12 mouse cellular contexts compared by ENCODE assay signal in the genomic region with DNA sequence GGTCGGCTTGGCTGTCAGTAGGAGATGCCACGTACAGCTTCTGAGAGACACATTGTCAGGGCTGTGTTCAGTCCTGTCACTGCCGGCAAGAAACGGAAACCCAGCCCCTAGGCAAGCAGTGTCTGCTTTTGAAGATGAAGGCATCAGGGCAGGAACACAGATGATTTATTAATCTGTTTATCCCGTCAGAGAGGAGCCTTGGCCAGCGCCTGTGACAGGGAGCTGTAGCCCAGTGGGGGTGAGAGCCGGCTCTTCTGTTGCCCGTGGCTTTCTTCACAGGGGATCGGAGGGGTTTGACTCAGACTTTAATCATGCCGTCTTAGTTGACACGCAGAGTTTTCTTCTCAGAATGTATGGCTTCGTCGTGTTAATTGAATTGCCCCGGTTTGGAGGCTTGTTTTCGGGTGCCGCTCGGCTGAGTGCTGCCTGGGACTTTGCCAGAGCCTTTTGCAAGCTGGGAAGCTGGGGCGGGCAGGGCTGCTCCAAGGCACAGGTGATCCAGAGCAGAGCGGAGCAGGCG. TPM values are rescaled to one million over a fixed set of nuclear protein-coding genes. Genes with fewer than 3 reads are reported as not detected.
DNase-seq lines count a peak whose midpoint lies in the region; ATAC-seq and TF ChIP-seq lines count a peak whose summit lies in the region.
"Had no signal": no experiment of that assay in that cellular context is flagged by ENCODE, and none has a peak within 500 bp of the region (broad histone marks: within the 10 kb centered on the region; RNA-seq: fewer than 3 reads in every experiment).

No protein-coding gene starts in this region.

- no peak overlapping the region for H3K9ac ChIP-seq in forebrain, embryonic 13.5 days
- no peak overlapping the region for H3K9ac ChIP-seq in forebrain, embryonic 12.5 days
- H3K9ac ChIP-seq in lung, embryonic 14.5 days, result no peak overlapping the region
- H3K9ac ChIP-seq in neural tube, embryonic 14.5 days (replicated peaks; ENCODE audit: low read depth, low read length), result no peak overlapping the region
- H3K9ac ChIP-seq: embryonic facial prominence, embryonic 12.5 days had no signal

- no peaks in the 10 kb centered on the region for H3K9me3 ChIP-seq in forebrain, embryonic 13.5 days (replicated peaks)
- H3K9me3 ChIP-seq in forebrain, embryonic 12.5 days, result no peaks in the 10 kb centered on the region
- H3K9me3 ChIP-seq in lung, embryonic 14.5 days (ENCODE audit: low read depth, low read length), result no peaks in the 10 kb centered on the region
- H3K9me3 ChIP-seq in neural tube, embryonic 14.5 days (ENCODE audit: control insufficient read depth, low read length), result no peaks in the 10 kb centered on the region
- H3K9me3 ChIP-seq in heart, embryonic 10.5 days, result peaks cover 8% of the 10 kb centered on the region
- H3K9me3 ChIP-seq: embryonic facial prominence, embryonic 12.5 days had no signal

- peaks cover 13% of the 10 kb centered on the region; the same call in 1 of the 2 replicates for H3K4me1 ChIP-seq in forebrain, embryonic 13.5 days
- H3K4me1 ChIP-seq in forebrain, embryonic 12.5 days, result peaks cover 7% of the 10 kb centered on the region; the same call in 1 of the 2 replicates
- H3K4me1 ChIP-seq in lung, embryonic 14.5 days (ENCODE audit: insufficient read depth), result no peaks in the 10 kb centered on the region
- peaks cover 3% of the 10 kb centered on the region; the same call in 1 of the 2 replicates for H3K4me1 ChIP-seq in neural tube, embryonic 14.5 days (ENCODE audit: control insufficient read depth, insufficient read depth, low read length)
- peaks cover 31% of the 10 kb centered on the region for H3K4me1 ChIP-seq in heart, embryonic 10.5 days
- H3K4me1 ChIP-seq: embryonic facial prominence, embryonic 12.5 days had no signal

- WGBS in forebrain, embryonic 13.5 days, result 53% methylated on average over 20 of the region's 20 CpGs
- WGBS in forebrain, embryonic 12.5 days, result 65% methylated on average over 20 of the region's 20 CpGs
- 31% methylated on average over 20 of the region's 20 CpGs for WGBS in lung, embryonic 14.5 days
- WGBS in neural tube, embryonic 14.5 days, result 37% methylated on average over 20 of the region's 20 CpGs
- WGBS in heart, embryonic 10.5 days, result 35% methylated on average over 20 of the region's 20 CpGs

- peak; percentile 8 for DNase-seq in lung, embryonic 14.5 days
- no peak for DNase-seq in lung, postnatal 10 days
- DNase-seq in cerebellum, adult 9-11 months, result peak; percentile 62
- no peak for DNase-seq in heart, embryonic 10.5 days (ENCODE audit: low spot score)
- DNase-seq: B cell, adult 2 months; thymus, postnatal 14 days had no signal

- no peak overlapping the region for H3K4me3 ChIP-seq in forebrain, embryonic 13.5 days
- H3K4me3 ChIP-seq in forebrain, embryonic 12.5 days (replicated peaks), result no peak overlapping the region
- no peak overlapping the region for H3K4me3 ChIP-seq in lung, embryonic 14.5 days (ENCODE audit: low read depth, low read length)
- no peak overlapping the region for H3K4me3 ChIP-seq in neural tube, embryonic 14.5 days (ENCODE audit: low read depth, low read length)
- no peak overlapping the region for H3K4me3 ChIP-seq in heart, embryonic 10.5 days
- H3K4me3 ChIP-seq: embryonic facial prominence, embryonic 12.5 days had no signal

- 0 out of 2 replicates have a peak, but pooled peaks have one; percentile 9 for ATAC-seq in forebrain, embryonic 13.5 days
- no peak for ATAC-seq in forebrain, embryonic 12.5 days (ENCODE audit: low FRiP score)
- no peak for ATAC-seq in lung, embryonic 14.5 days (ENCODE audit: insufficient read depth)
- ATAC-seq in neural tube, embryonic 14.5 days (ENCODE audit: low read depth), result no peak
- no peak for ATAC-seq in frontal cortex, adult (ENCODE audit: low TSS enrichment)

- peaks cover 20% of the 10 kb centered on the region for H3K36me3 ChIP-seq in forebrain, embryonic 13.5 days (ENCODE audit: poor library complexity, severe bottlenecking)
- peaks cover 12% of the 10 kb centered on the region for H3K36me3 ChIP-seq in forebrain, embryonic 12.5 days (replicated peaks)
- H3K36me3 ChIP-seq in lung, embryonic 14.5 days (ENCODE audit: insufficient read depth), result no peaks in the 10 kb centered on the region
- no peaks in the 10 kb centered on the region for H3K36me3 ChIP-seq in neural tube, embryonic 14.5 days (ENCODE audit: control insufficient read depth, insufficient read depth, low read length)
- peaks cover 16% of the 10 kb centered on the region for H3K36me3 ChIP-seq in heart, embryonic 10.5 days

- TF ChIP-seq CTCF in lung, embryonic 14.5 days (IDR thresholded peaks at IDR 0.05; ENCODE audit: low read depth), result no peak

- H3K27ac ChIP-seq in forebrain, embryonic 13.5 days, result no peak overlapping the region
- H3K27ac ChIP-seq in forebrain, embryonic 12.5 days, result no peak overlapping the region
- no peak overlapping the region for H3K27ac ChIP-seq in lung, embryonic 14.5 days (ENCODE audit: low read depth)
- H3K27ac ChIP-seq in neural tube, embryonic 14.5 days (ENCODE audit: low read depth, low read length), result 0 out of 2 replicates have a peak overlapping the region, but pooled peaks have one; percentile 22
- no peak overlapping the region for H3K27ac ChIP-seq in heart, embryonic 10.5 days
- H3K27ac ChIP-seq: embryonic facial prominence, embryonic 12.5 days had no signal

- no peak overlapping the region for H3K4me2 ChIP-seq in forebrain, embryonic 13.5 days
- H3K4me2 ChIP-seq in forebrain, embryonic 12.5 days, result no peak overlapping the region
- H3K4me2 ChIP-seq in lung, embryonic 14.5 days, result no peak overlapping the region
- no peak overlapping the region for H3K4me2 ChIP-seq in neural tube, embryonic 14.5 days (ENCODE audit: low read depth, low read length)
- H3K4me2 ChIP-seq: embryonic facial prominence, embryonic 12.5 days; heart, embryonic 11.5 days had no signal

- no peaks in the 10 kb centered on the region for H3K27me3 ChIP-seq in forebrain, embryonic 13.5 days
- no peaks in the 10 kb centered on the region; the same call in 1 of the 2 replicates for H3K27me3 ChIP-seq in forebrain, embryonic 12.5 days
- no peaks in the 10 kb centered on the region for H3K27me3 ChIP-seq in lung, embryonic 14.5 days (ENCODE audit: insufficient read depth, low read length)
- no peaks in the 10 kb centered on the region for H3K27me3 ChIP-seq in neural tube, embryonic 14.5 days (ENCODE audit: control insufficient read depth, insufficient read depth, low read length)
- 0 out of 2 replicates have a peak, but pooled peaks cover 8% of the 10 kb centered on the region for H3K27me3 ChIP-seq in heart, embryonic 10.5 days (ENCODE audit: insufficient read depth, poor library complexity, severe bottlenecking)
- H3K27me3 ChIP-seq: embryonic facial prominence, embryonic 12.5 days had no signal

RNA-seq across cellular contexts. Expression of gene Kcnab2, which starts 16.7 kb away (rescaled TPM):
- polyA plus RNA-seq in forebrain, embryonic 13.5 days (2015; fragmentation: Nextera tagmentation; extraction: Ambion mirVana), result 12.2 and 13.1 TPM in 2 replicates
- polyA plus RNA-seq in forebrain, embryonic 12.5 days (2016; fragmentation: Nextera tagmentation; extraction: Ambion mirVana), result 16.6 and 17.1 TPM in 2 replicates
- polyA plus RNA-seq in lung, embryonic 14.5 days (2014; fragmentation: Nextera tagmentation; extraction: Ambion mirVana), result 3.6 and 4.3 TPM in 2 replicates
- polyA plus RNA-seq in neural tube, embryonic 14.5 days (2014; fragmentation: Nextera tagmentation; extraction: Ambion mirVana), result 18.3 and 31.1 TPM in 2 replicates
- 4.2 and 4.8 TPM in 2 replicates for polyA plus RNA-seq in heart, embryonic 10.5 days (2016; fragmentation: Nextera tagmentation; extraction: Ambion mirVana)

RNA-seq across cellular contexts. Expression of gene Nphp4, which starts 17.9 kb away (rescaled TPM):
- 4.4 and 5.2 TPM in 2 replicates for polyA plus RNA-seq in forebrain, embryonic 13.5 days (2015; fragmentation: Nextera tagmentation; extraction: Ambion mirVana)
- 7.3 and 7.5 TPM in 2 replicates for polyA plus RNA-seq in forebrain, embryonic 12.5 days (2016; fragmentation: Nextera tagmentation; extraction: Ambion mirVana)
- 3.2 and 3.7 TPM in 2 replicates for polyA plus RNA-seq in lung, embryonic 14.5 days (2014; fragmentation: Nextera tagmentation; extraction: Ambion mirVana)
- 4.2 and 4.8 TPM in 2 replicates for polyA plus RNA-seq in neural tube, embryonic 14.5 days (2014; fragmentation: Nextera tagmentation; extraction: Ambion mirVana)
- polyA plus RNA-seq in heart, embryonic 10.5 days (2016; fragmentation: Nextera tagmentation; extraction: Ambion mirVana), result 3.2 and 3.7 TPM in 2 replicates

Comparison
In these comparisons a context has a peak if more than half of its experiments do, and no peak if none do; other contexts are left out.
1. DNase-seq: peak in lung, embryonic 14.5 days (single experiment) and cerebellum, adult 9-11 months (single experiment); none in lung, postnatal 10 days (single experiment) and heart, embryonic 10.5 days (single experiment).